Mouse (Mus musculus) mouse embryonic stem cell (cell line): ENCODE results near the gene Olfr1131.
"Not testable (repeated sequence)": the region's sequence is repeated elsewhere in the genome, so short reads cannot be mapped to it uniquely, and the experiment has no call there.

Source experiments
- in situ Hi-C, 2 experiments: fragments of 300-500 bp; cut with MboI; formaldehyde crosslinking; loops; 1 replicate in 1 of 2; 3 replicates in 1 of 2; pipeline ENCODE4 v1.14.3; 2019 to 2020; ENCODE audit warnings: low sequenced_read_pairs in 2 of 2, low pct_unique_long_range_greater_than_20kb in 1 of 2, mixed read lengths in 1 of 2; ENCODE audit not compliant: unreplicated experiment in 1 of 2

Gene Olfr1131

GRCm38 (mm10) chr2:87626804-87627203 lies at the start of gene Olfr1131:
Gene Olfr1131, plus strand, starts transcription at chr2:87627104.
- in situ Hi-C loops: loop anchor here in 1 of 2 experiments (10.0 kb wide), 1 partner anchor 152 kb away; no protein-coding TSS in a partner anchor

- in situ Hi-C loops: not testable (repeated sequence)
Observed at GRCm38 (mm10) chr2:87605912-87606311, 21.0 kb upstream of the Olfr1131 start, which contains the start of gene Olfr1130. Gene Olfr1130, plus strand, starts transcription at chr2:87606212.

- in situ Hi-C loops: no loop called here
Observed at GRCm38 (mm10) chr2:87637435-87637834, 10.5 kb downstream of the Olfr1131 start, which contains the start of gene Olfr1132. Gene Olfr1132, minus strand, starts transcription at chr2:87637535.

GRCm38 (mm10) chr2:87642441-87642840 lies 15.5 kb downstream of the Olfr1131 start:
- in situ Hi-C loops: no loop called here

GRCm38 (mm10) chr2:87647274-87647673 lies 20.4 kb downstream of the Olfr1131 start, which contains the start of gene Olfr1133:
Gene Olfr1133, minus strand, starts transcription at chr2:87647374.
- in situ Hi-C loops: no loop called here

GRCm38 (mm10) chr2:87658360-87658759 lies 31.5 kb downstream of the Olfr1131 start, which contains the start of gene Olfr1134:
Gene Olfr1134, minus strand, starts transcription at chr2:87658460.
- in situ Hi-C loops: no loop called here

- in situ Hi-C loops: no loop called here
Observed at GRCm38 (mm10) chr2:87673564-87673963, 46.7 kb downstream of the Olfr1131 start, which contains the start of gene Olfr1135. Gene Olfr1135, minus strand, starts transcription at chr2:87673664.
